Mouse (Mus musculus) forebrain, embryonic 11.5 days (tissue): Measurements from ENCODE around the gene Lingo1. TPM values are rescaled to one million over a fixed set of nuclear protein-coding genes. Genes with fewer than 3 reads are reported as not detected.
A peak's percentile ranks its signal among the peaks of the same experiment; 100 is the strongest.

Experiments used
- ATAC-seq: fragments of 200-750 bp; cut with Nextera tagmentation; replicated peaks from 2 replicates; pipeline ENCODE4 v1.8.0; 2017; ENCODE audit warnings: moderate TSS enrichment; ENCODE audit not compliant: low FRiP score
- DNase-seq: peaks from one replicate; pipeline ENCODE4 v3.0.0-alpha.2; 2017; ENCODE audit warnings: low spot score
- H3K27ac ChIP-seq: fragments of 300-500 bp; sonication (generic); 2 replicates; pipeline ENCODE4 v1.5.1; 2014; ENCODE audit warnings: low read depth, low read length
- H3K27me3 ChIP-seq: fragments of 300-500 bp; sonication (generic); 2 replicates; pipeline ENCODE4 v1.6.1; 2014; ENCODE audit warnings: mild to moderate bottlenecking, low read length, mixed read lengths; ENCODE audit not compliant: control insufficient read depth, insufficient read depth
- H3K36me3 ChIP-seq: fragments of 300-500 bp; sonication (generic); 2 replicates; pipeline ENCODE4 v1.6.1; 2014; ENCODE audit warnings: mild to moderate bottlenecking, low read length, moderate library complexity, mixed read lengths; ENCODE audit not compliant: control insufficient read depth, insufficient read depth
- H3K4me1 ChIP-seq: fragments of 300-500 bp; sonication (generic); replicated peaks from 2 replicates; pipeline ENCODE4 v1.6.1; 2014; ENCODE audit warnings: low read length, mixed read lengths; ENCODE audit not compliant: control insufficient read depth, insufficient read depth
- H3K4me2 ChIP-seq: fragments of 300-500 bp; sonication (generic); 2 replicates; pipeline ENCODE4 v1.6.1; 2014; ENCODE audit warnings: low read depth, mild to moderate bottlenecking, low read length, moderate library complexity, mixed read lengths; ENCODE audit not compliant: severe bottlenecking
- H3K4me3 ChIP-seq: fragments of 300-500 bp; sonication (generic); 2 replicates; pipeline ENCODE4 v1.5.1; 2014; ENCODE audit warnings: low read depth, low read length
- H3K9ac ChIP-seq: fragments of 300-500 bp; sonication (generic); 2 replicates; pipeline ENCODE4 v1.6.1; 2014; ENCODE audit warnings: low read length
- H3K9me3 ChIP-seq: fragments of 300-500 bp; sonication (generic); 2 replicates; pipeline ENCODE4 v1.6.1; 2016; ENCODE audit warnings: low read length, mixed read lengths; ENCODE audit not compliant: control insufficient read depth
- WGBS: fragments of 180-500 bp; shearing (Covaris S2); extraction: QIAGEN DNeasy Blood & Tissue Kit; methylation state at CpG from one replicate; pipeline ENCODE4 v1.1.7; 2014; 5-methylcytosine and 5-hydroxymethylcytosine counted together
- polyA plus RNA-seq: library from polyadenylated mRNA; unstranded; fragments of >200 nt; fragmentation: Nextera tagmentation; extraction: Ambion mirVana; gene quantifications from 2 replicates; pipeline ENCODE4 v1.2.1, GENCODE M21; 2014

Lingo1 gene
- polyA plus RNA-seq, 1 experiment from 2014 or later: 2.5 TPM

- Histone ChIP-seq H3K9ac (no peak overlapping the region), H3K36me3 (no peaks in the 10 kb centered on the region), H3K9me3 (no peaks in the 10 kb centered on the region), H3K4me3 (no peak overlapping the region), H3K4me1 (peaks cover 7% of the 10 kb centered on the region; the same call in 1 of the 2 replicates), H3K4me2 (no peak overlapping the region), H3K27ac (no peak overlapping the region), H3K27me3 (peaks cover 52% of the 10 kb centered on the region)
- 8% methylated on average over 5 of the region's 5 CpGs for WGBS
- no peak for ATAC-seq
- DNase-seq: peak; percentile 76
Observed at GRCm38 (mm10) chr9:56797876-56798275, 1.6 kb upstream of the Lingo1 start.

- H3K27ac ChIP-seq: no peak overlapping the region
- H3K4me3 ChIP-seq: peak overlapping the region; percentile 42
- DNase-seq (peak; percentile 63), ATAC-seq (peak; percentile 21; the same call in 1 of the 2 replicates)
- no peaks in the 10 kb centered on the region for H3K36me3 ChIP-seq
- H3K9me3 ChIP-seq: no peaks in the 10 kb centered on the region
- under 1% methylated on average over 41 of the region's 41 CpGs for WGBS
- peaks cover 7% of the 10 kb centered on the region; the same call in 1 of the 2 replicates for H3K4me1 ChIP-seq
- H3K27me3 ChIP-seq: peaks cover 52% of the 10 kb centered on the region
- H3K4me2 ChIP-seq: peak overlapping the region; percentile 91
- H3K9ac ChIP-seq: peak overlapping the region; percentile 35
Observed at GRCm38 (mm10) chr9:56796656-56797131, 426 bp upstream of the Lingo1 start.

- Histone ChIP-seq H3K27ac (no peak overlapping the region), H3K9ac (no peak overlapping the region), H3K4me2 (no peak overlapping the region), H3K9me3 (no peaks in the 10 kb centered on the region), H3K36me3 (no peaks in the 10 kb centered on the region), H3K4me1 (peaks cover 7% of the 10 kb centered on the region; the same call in 1 of the 2 replicates), H3K4me3 (no peak overlapping the region), H3K27me3 (peaks cover 28% of the 10 kb centered on the region)
- 80% methylated on average over 11 of the region's 11 CpGs for WGBS
- DNase-seq: no peak
- ATAC-seq: no peak
Observed at GRCm38 (mm10) chr9:56791696-56792261, 4.5 kb downstream of the Lingo1 start.

- H3K9ac ChIP-seq: no peak overlapping the region
- H3K9me3 ChIP-seq: no peaks in the 10 kb centered on the region
- H3K27me3 ChIP-seq: no peaks in the 10 kb centered on the region
- no peak overlapping the region for H3K27ac ChIP-seq
- H3K4me2 ChIP-seq: no peak overlapping the region
- ATAC-seq: no peak
- H3K4me1 ChIP-seq: no peaks in the 10 kb centered on the region
- WGBS: 89% methylated on average over 10 of the region's 10 CpGs
- no peak overlapping the region for H3K4me3 ChIP-seq
- no peak for DNase-seq
- no peaks in the 10 kb centered on the region for H3K36me3 ChIP-seq
Observed at GRCm38 (mm10) chr9:56784576-56784975, 11.7 kb downstream of the Lingo1 start.

- H3K9me3 ChIP-seq: no peaks in the 10 kb centered on the region
- H3K4me3 ChIP-seq: no peak overlapping the region
- H3K4me1 ChIP-seq: peaks cover 3% of the 10 kb centered on the region
- H3K36me3 ChIP-seq: no peaks in the 10 kb centered on the region
- ATAC-seq: no peak
- WGBS: 54% methylated on average over 11 of the region's 11 CpGs
- no peaks in the 10 kb centered on the region for H3K27me3 ChIP-seq
- no peak overlapping the region for H3K9ac ChIP-seq
- H3K4me2 ChIP-seq: no peak overlapping the region
- no peak for DNase-seq
- H3K27ac ChIP-seq: no peak overlapping the region
Observed at GRCm38 (mm10) chr9:56776881-56777801, 19.1 kb downstream of the Lingo1 start.

- ATAC-seq (no peak), DNase-seq (no peak)
- Histone ChIP-seq H3K4me3 (no peak overlapping the region), H3K9me3 (no peaks in the 10 kb centered on the region), H3K4me1 (peaks cover 3% of the 10 kb centered on the region), H3K36me3 (no peaks in the 10 kb centered on the region), H3K27ac (no peak overlapping the region), H3K9ac (no peak overlapping the region), H3K27me3 (no peaks in the 10 kb centered on the region), H3K4me2 (no peak overlapping the region)
- 81% methylated on average over 7 of the region's 7 CpGs for WGBS
Observed at GRCm38 (mm10) chr9:56775161-56775934, 20.9 kb downstream of the Lingo1 start.

GRCm38 (mm10) chr9:56774231-56774630 lies 22.0 kb downstream of the Lingo1 start:
- peaks cover 3% of the 10 kb centered on the region for H3K4me1 ChIP-seq
- H3K27ac ChIP-seq: no peak overlapping the region
- no peak overlapping the region for H3K4me2 ChIP-seq
- no peak overlapping the region for H3K9ac ChIP-seq
- DNase-seq (peak; percentile 80), ATAC-seq (no peak)
- WGBS: 53% methylated on average over 6 of the region's 6 CpGs
- no peaks in the 10 kb centered on the region for H3K36me3 ChIP-seq
- no peaks in the 10 kb centered on the region for H3K27me3 ChIP-seq
- H3K9me3 ChIP-seq: no peaks in the 10 kb centered on the region
- H3K4me3 ChIP-seq: no peak overlapping the region

- Histone ChIP-seq H3K9ac (no peak overlapping the region), H3K4me2 (no peak overlapping the region), H3K4me1 (peaks cover 3% of the 10 kb centered on the region), H3K36me3 (no peaks in the 10 kb centered on the region), H3K27ac (no peak overlapping the region), H3K9me3 (no peaks in the 10 kb centered on the region), H3K27me3 (no peaks in the 10 kb centered on the region), H3K4me3 (no peak overlapping the region)
- 72% methylated on average over 7 of the region's 7 CpGs for WGBS
- ATAC-seq (no peak), DNase-seq (no peak)
Observed at GRCm38 (mm10) chr9:56773666-56774065, 22.6 kb downstream of the Lingo1 start.
